Mouse (Mus musculus): ENCODE data around the gene Hirip3. TPM values are rescaled to one million over a fixed set of nuclear protein-coding genes. Genes with fewer than 3 reads are reported as not detected.
A peak's percentile ranks its signal among the peaks of the same experiment; 100 is the strongest.
"Not testable (repeated sequence)": the region's sequence is repeated elsewhere in the genome, so short reads cannot be mapped to it uniquely, and the experiment has no call there.

The Hirip3 gene
- total RNA-seq, 2 experiments from 2014 or later: 32.3 to 41.4 TPM

GRCm38 (mm10) chr7:126898102-126898990 is 36.6 kb downstream of the Hirip3 start:
- peak; percentile 99 for DNase-seq (ENCODE audit: low spot score in 2 of 2)

GRCm38 (mm10) chr7:126899781-126900180 is 38.0 kb downstream of the Hirip3 start:
- DNase-seq (ENCODE audit: low spot score in 2 of 2): not testable (repeated sequence)

GRCm38 (mm10) chr7:126905590-126905989 is 43.8 kb downstream of the Hirip3 start:
- DNase-seq (ENCODE audit: low spot score in 2 of 2): no peak

- DNase-seq (ENCODE audit: low spot score in 2 of 2): no peak
Measured at GRCm38 (mm10) chr7:126914844-126915243, 53.1 kb downstream of the Hirip3 start.

Other genes with a start within 250 kb of the Hirip3 start
- gene Nupr1, start 231.1 kb upstream of the Hirip3 start, total RNA-seq (2021): 10 to 100 TPM in 1 of 2 experiments, 1 to 10 TPM in 1; 7.5 to 15.3 TPM
- gene Sgf29, start 212.7 kb upstream of the Hirip3 start, total RNA-seq (2021): 10 to 100 TPM; 30.4 to 33.5 TPM
- gene Sult1a1, start 185.5 kb upstream of the Hirip3 start, total RNA-seq (2021): 10 to 100 TPM; 24.0 to 45.6 TPM
- gene Bola2, start 166.6 kb upstream of the Hirip3 start, total RNA-seq (2021): 10 to 100 TPM; 85.4 to 98.8 TPM
- gene Slx1b, start 166.2 kb upstream of the Hirip3 start, total RNA-seq (2021): 10 to 100 TPM; 18.4 to 18.9 TPM
- 10 to 100 TPM; 15.5 to 18.9 TPM for gene Coro1a, start 154.2 kb upstream of the Hirip3 start, total RNA-seq (2021)
- gene Mapk3, start 102.4 kb upstream of the Hirip3 start, total RNA-seq (2021): 100 to 1,000 TPM; 162 to 172 TPM
- 1 to 10 TPM; 9.3 to 9.5 TPM for gene Gdpd3, start 95.6 kb upstream of the Hirip3 start, total RNA-seq (2021)
- 100 to 1,000 TPM; 112 to 122 TPM for gene Ypel3, start 85.0 kb upstream of the Hirip3 start, total RNA-seq (2021)
- under 1 TPM; 0.65 to 0.90 TPM for gene Tbx6, start 80.5 kb upstream of the Hirip3 start, total RNA-seq (2021)
- 100 to 1,000 TPM; 134 to 142 TPM for gene Ppp4c, start 69.5 kb upstream of the Hirip3 start, total RNA-seq (2021)
- 10 to 100 TPM; 16.7 to 18.0 TPM for gene Fam57b, start 64.3 kb upstream of the Hirip3 start, total RNA-seq (2021)
- gene 4930451I11Rik, start 30.3 kb upstream of the Hirip3 start, total RNA-seq (2021): not detected
- 1 to 10 TPM; 3.1 to 3.6 TPM for gene Doc2a, start 14.6 kb upstream of the Hirip3 start, total RNA-seq (2021)
- gene Ino80e, start 405 bp downstream of the Hirip3 start, total RNA-seq (2021): 10 to 100 TPM; 49.7 to 51.9 TPM
- gene Taok2, start 22.7 kb downstream of the Hirip3 start, total RNA-seq (2021): 100 to 1,000 TPM; 104 to 108 TPM
- 10 to 100 TPM; 34.9 to 39.0 TPM for gene Tmem219, start 60.9 kb downstream of the Hirip3 start, total RNA-seq (2021)
- gene Kctd13, start 66.9 kb downstream of the Hirip3 start, total RNA-seq (2021): 10 to 100 TPM; 27.3 to 28.5 TPM
- 1 to 10 TPM; 3.0 to 3.7 TPM for gene Asphd1, start 87.6 kb downstream of the Hirip3 start, total RNA-seq (2021)
- 10 to 100 TPM; 97.6 to 97.9 TPM for gene Sez6l2, start 88.6 kb downstream of the Hirip3 start, total RNA-seq (2021)
- gene Cdipt, start 113.9 kb downstream of the Hirip3 start, total RNA-seq (2021): 10 to 100 TPM; 86.8 to 91.0 TPM
- 1 to 10 TPM; 1.9 to 2.5 TPM for gene Cdiptos, start 114.1 kb downstream of the Hirip3 start, total RNA-seq (2021)
- gene Mvp, start 152.6 kb downstream of the Hirip3 start, total RNA-seq (2021): 10 to 100 TPM; 67.1 to 68.4 TPM
- gene Pagr1b, start 154.5 kb downstream of the Hirip3 start, total RNA-seq (2021): 1 to 10 TPM; 3.5 to 8.3 TPM
- gene Pagr1a, start 155.4 kb downstream of the Hirip3 start, total RNA-seq (2021): 10 to 100 TPM; 12.4 to 15.4 TPM
- 10 to 100 TPM; 34.8 to 36.6 TPM for gene Gm42742, start 159.1 kb downstream of the Hirip3 start, total RNA-seq (2021)
- gene Prrt2, start 159.2 kb downstream of the Hirip3 start, total RNA-seq (2021): 10 to 100 TPM in 1 of 2 experiments, 1 to 10 TPM in 1; 7.4 to 11.1 TPM
- gene Maz, start 165.1 kb downstream of the Hirip3 start, total RNA-seq (2021): 100 to 1,000 TPM; 240 to 256 TPM
- 10 to 100 TPM; 45.2 to 45.9 TPM for gene Kif22, start 180.5 kb downstream of the Hirip3 start, total RNA-seq (2021)
- 100 to 1,000 TPM in 1 of 2 experiments, not detected in 1; 137 TPM for gene Zg16, start 225.4 kb downstream of the Hirip3 start, total RNA-seq (2021)
- gene AI467606, start 229.4 kb downstream of the Hirip3 start, total RNA-seq (2021): 1 to 10 TPM; 1.9 to 2.0 TPM